8 mouse cellular contexts compared by ENCODE assay signal in genomic region chr2:180578686-180579085, GRCm38 (mm10). TPM values are rescaled to one million over a fixed set of nuclear protein-coding genes. Genes with fewer than 3 reads are reported as not detected.
DNase-seq lines count a peak whose midpoint lies in the region; ATAC-seq and TF ChIP-seq lines count a peak whose summit lies in the region.

No protein-coding gene starts in this region.

- peak; percentile 37 for DNase-seq in kidney, adult 11 months
- peak; percentile 61 for DNase-seq in ES-CJ7 (ENCODE audit: low read depth, low spot score)
- peak; percentile 41 for DNase-seq in cerebellum, adult 11-12 months
- peak; percentile 77 for DNase-seq in gastrocnemius, adult 2 months
- peak; percentile 64 to 69 for DNase-seq in layer of hippocampus, postnatal 14 days (ENCODE audit: low spot score in 2 of 2)
- DNase-seq in mesoderm, embryonic 11.5 days (ENCODE audit: low read depth, low spot score), result peak; percentile 81
- peak; percentile 85 for DNase-seq in stomach, postnatal 0 days (ENCODE audit: low spot score)

- H3K27ac ChIP-seq in kidney, embryonic 14.5 days (ENCODE audit: low read depth, low read length), result no peak overlapping the region
- no peak overlapping the region for H3K27ac ChIP-seq in gastrocnemius, adult 2 months
- H3K27ac ChIP-seq in stomach, postnatal 0 days (replicated peaks), result no peak overlapping the region

- no peak overlapping the region for H3K4me2 ChIP-seq in kidney, embryonic 14.5 days (replicated peaks; ENCODE audit: low read depth, low read length)
- H3K4me2 ChIP-seq in stomach, postnatal 0 days (replicated peaks; ENCODE audit: low read depth), result no peak overlapping the region

- peak; percentile 95 for TF ChIP-seq CTCF in gastrocnemius, adult 2 months (IDR thresholded peaks at IDR 0.05)
- peak; percentile 94 for TF ChIP-seq CTCF in stomach, postnatal 0 days (IDR thresholded peaks at IDR 0.05; ENCODE audit: low read depth)

- no peak overlapping the region for H3K9ac ChIP-seq in kidney, embryonic 14.5 days (ENCODE audit: low read depth, low read length)
- H3K9ac ChIP-seq in stomach, postnatal 0 days (ENCODE audit: low read length), result no peak overlapping the region

- peaks cover 7% of the 10 kb centered on the region for H3K4me1 ChIP-seq in kidney, embryonic 14.5 days (ENCODE audit: control insufficient read depth, insufficient read depth, low read length)
- H3K4me1 ChIP-seq in stomach, postnatal 0 days (replicated peaks; ENCODE audit: control insufficient read depth, insufficient read depth), result peaks cover 5% of the 10 kb centered on the region; the same call in 1 of the 2 replicates

- no peaks in the 10 kb centered on the region for H3K9me3 ChIP-seq in kidney, embryonic 14.5 days (ENCODE audit: control insufficient read depth, low read length)
- no peaks in the 10 kb centered on the region for H3K9me3 ChIP-seq in stomach, postnatal 0 days (ENCODE audit: control insufficient read depth, low read length)

- 5% methylated on average over 3 of the region's 3 CpGs for WGBS in kidney, embryonic 14.5 days
- 3% methylated on average over 3 of the region's 3 CpGs for WGBS in stomach, postnatal 0 days

- no peak for ATAC-seq in kidney, embryonic 14.5 days (ENCODE audit: low FRiP score, low TSS enrichment)
- ATAC-seq in stomach, postnatal 0 days (ENCODE audit: low FRiP score, low TSS enrichment), result no peak

- H3K27me3 ChIP-seq in kidney, embryonic 14.5 days (ENCODE audit: control insufficient read depth, insufficient read depth, low read length), result no peaks in the 10 kb centered on the region
- H3K27me3 ChIP-seq in stomach, postnatal 0 days (ENCODE audit: control insufficient read depth, insufficient read depth, low read length), result no peaks in the 10 kb centered on the region

- no peak for TF ChIP-seq EP300 in stomach, postnatal 0 days (optimal IDR thresholded peaks at IDR 0.05)

- H3K4me3 ChIP-seq in kidney, embryonic 14.5 days (ENCODE audit: low read length), result no peak overlapping the region
- no peak overlapping the region for H3K4me3 ChIP-seq in gastrocnemius, adult 2 months
- no peak overlapping the region for H3K4me3 ChIP-seq in stomach, postnatal 0 days (ENCODE audit: low read depth, low read length)

- intact Hi-C loops in gastrocnemius, adult 2 months (cut with DNase I), result loop anchor here (1.0 to 10.0 kb wide), 3 partner anchors 12 to 224 kb away; no protein-coding TSS in a partner anchor

- no peaks in the 10 kb centered on the region for H3K36me3 ChIP-seq in kidney, embryonic 14.5 days (ENCODE audit: control insufficient read depth, insufficient read depth, low read length)
- H3K36me3 ChIP-seq in stomach, postnatal 0 days (ENCODE audit: control insufficient read depth, insufficient read depth, low read length), result no peaks in the 10 kb centered on the region

RNA-seq across cellular contexts. Expression of gene Mrgbp, which starts 2.4 kb away (rescaled TPM):
- 52.4 and 53.9 TPM in 2 replicates for polyA plus RNA-seq in kidney, embryonic 14.5 days (2014; fragmentation: Nextera tagmentation; extraction: Ambion mirVana)
- total RNA-seq in gastrocnemius, adult 2 months (2021), result 1 to 10 TPM; 4.1 to 5.2 TPM
- 10 to 100 TPM; 19.9 to 21.1 TPM for total RNA-seq in layer of hippocampus, postnatal 14 days (2021)
- polyA plus RNA-seq in stomach, postnatal 0 days (2015; fragmentation: Nextera tagmentation; extraction: Ambion mirVana), result 15.9 and 16.1 TPM in 2 replicates

RNA-seq across cellular contexts. Expression of gene Ogfr, which starts 10.4 kb away (rescaled TPM):
- 82.4 and 83.1 TPM in 2 replicates for polyA plus RNA-seq in kidney, embryonic 14.5 days (2014; fragmentation: Nextera tagmentation; extraction: Ambion mirVana)
- 10 to 100 TPM; 20.3 to 24.5 TPM for total RNA-seq in gastrocnemius, adult 2 months (2021)
- 10 to 100 TPM; 63.3 to 65.1 TPM for total RNA-seq in layer of hippocampus, postnatal 14 days (2021)
- 23.9 and 24.5 TPM in 2 replicates for polyA plus RNA-seq in stomach, postnatal 0 days (2015; fragmentation: Nextera tagmentation; extraction: Ambion mirVana)

RNA-seq across cellular contexts. Expression of gene Col9a3, which starts 18.9 kb away (rescaled TPM):
- 4.4 and 6.4 TPM in 2 replicates for polyA plus RNA-seq in kidney, embryonic 14.5 days (2014; fragmentation: Nextera tagmentation; extraction: Ambion mirVana)
- total RNA-seq in gastrocnemius, adult 2 months (2021), result not detected
- 10 to 100 TPM; 33.3 to 56.0 TPM for total RNA-seq in layer of hippocampus, postnatal 14 days (2021)
- polyA plus RNA-seq in stomach, postnatal 0 days (2015; fragmentation: Nextera tagmentation; extraction: Ambion mirVana), result 1.6 TPM in 2 replicates

Comparison
In these comparisons a context has a peak if more than half of its experiments do, and no peak if none do; other contexts are left out.
1. RNA of gene Col9a3, which starts 18.9 kb away (total RNA-seq): 33.3 to 56.0 TPM in layer of hippocampus, postnatal 14 days; not detected in gastrocnemius, adult 2 months; every median in the first group is over 10 times any median in the second.
2. Peak in every context shown above with its lines, with median percentiles within 50 percentile points of each other: DNase-seq.